Mouse (Mus musculus) forebrain, embryonic 11.5 days (tissue): ENCODE data around the gene Klhl40. TPM values are rescaled to one million over a fixed set of nuclear protein-coding genes. Genes with fewer than 3 reads are reported as not detected.

ENCODE experiments used
- ATAC-seq: fragments of 200-750 bp; cut with Nextera tagmentation; replicated peaks from 2 replicates; pipeline ENCODE4 v1.8.0; 2017; ENCODE audit warnings: moderate TSS enrichment; ENCODE audit not compliant: low FRiP score
- DNase-seq: peaks from one replicate; pipeline ENCODE4 v3.0.0-alpha.2; 2017; ENCODE audit warnings: low spot score
- H3K27ac ChIP-seq: fragments of 300-500 bp; sonication (generic); 2 replicates; pipeline ENCODE4 v1.5.1; 2014; ENCODE audit warnings: low read depth, low read length
- H3K27me3 ChIP-seq: fragments of 300-500 bp; sonication (generic); 2 replicates; pipeline ENCODE4 v1.6.1; 2014; ENCODE audit warnings: mild to moderate bottlenecking, low read length, mixed read lengths; ENCODE audit not compliant: control insufficient read depth, insufficient read depth
- H3K36me3 ChIP-seq: fragments of 300-500 bp; sonication (generic); 2 replicates; pipeline ENCODE4 v1.6.1; 2014; ENCODE audit warnings: mild to moderate bottlenecking, low read length, moderate library complexity, mixed read lengths; ENCODE audit not compliant: control insufficient read depth, insufficient read depth
- H3K4me1 ChIP-seq: fragments of 300-500 bp; sonication (generic); replicated peaks from 2 replicates; pipeline ENCODE4 v1.6.1; 2014; ENCODE audit warnings: low read length, mixed read lengths; ENCODE audit not compliant: control insufficient read depth, insufficient read depth
- H3K4me2 ChIP-seq: fragments of 300-500 bp; sonication (generic); 2 replicates; pipeline ENCODE4 v1.6.1; 2014; ENCODE audit warnings: low read depth, mild to moderate bottlenecking, low read length, moderate library complexity, mixed read lengths; ENCODE audit not compliant: severe bottlenecking
- H3K4me3 ChIP-seq: fragments of 300-500 bp; sonication (generic); 2 replicates; pipeline ENCODE4 v1.5.1; 2014; ENCODE audit warnings: low read depth, low read length
- H3K9ac ChIP-seq: fragments of 300-500 bp; sonication (generic); 2 replicates; pipeline ENCODE4 v1.6.1; 2014; ENCODE audit warnings: low read length
- H3K9me3 ChIP-seq: fragments of 300-500 bp; sonication (generic); 2 replicates; pipeline ENCODE4 v1.6.1; 2016; ENCODE audit warnings: low read length, mixed read lengths; ENCODE audit not compliant: control insufficient read depth
- WGBS: fragments of 180-500 bp; shearing (Covaris S2); extraction: QIAGEN DNeasy Blood & Tissue Kit; methylation state at CpG from one replicate; pipeline ENCODE4 v1.1.7; 2014; 5-methylcytosine and 5-hydroxymethylcytosine counted together
- polyA plus RNA-seq: library from polyadenylated mRNA; unstranded; fragments of >200 nt; fragmentation: Nextera tagmentation; extraction: Ambion mirVana; gene quantifications from 2 replicates; pipeline ENCODE4 v1.2.1, GENCODE M21; 2014

Gene Klhl40
- polyA plus RNA-seq, 1 experiment from 2014 or later: 0.08 TPM

DNA sequence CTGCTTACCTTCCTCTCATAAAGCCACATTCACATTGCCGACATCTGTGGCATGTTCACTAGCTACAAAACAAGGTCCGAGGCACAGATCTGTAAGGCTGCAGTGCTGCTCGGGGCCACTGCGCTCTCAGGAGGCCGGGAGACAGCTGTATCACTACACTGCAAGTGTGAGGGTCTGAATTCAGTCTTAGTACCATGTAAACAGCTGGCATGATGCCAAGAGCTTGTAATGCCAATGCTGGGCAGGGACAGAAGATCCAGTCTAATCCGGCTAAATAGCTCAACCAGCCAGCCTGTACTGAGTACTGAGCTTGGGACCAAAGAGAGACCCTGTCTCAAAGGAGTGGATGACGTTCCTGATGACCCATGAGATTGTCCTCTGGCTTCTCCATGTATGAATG is 46.6 kb downstream of the Klhl40 start:
- no peak for ATAC-seq
- no peak overlapping the region for H3K4me3 ChIP-seq
- H3K27me3 ChIP-seq: no peaks in the 10 kb centered on the region
- 87% methylated on average over 7 of the region's 7 CpGs for WGBS
- no peak for DNase-seq
- no peak overlapping the region for H3K4me2 ChIP-seq
- no peak overlapping the region for H3K9ac ChIP-seq
- H3K36me3 ChIP-seq: no peaks in the 10 kb centered on the region
- no peaks in the 10 kb centered on the region for H3K9me3 ChIP-seq
- no peak overlapping the region for H3K27ac ChIP-seq
- no peaks in the 10 kb centered on the region for H3K4me1 ChIP-seq

DNA sequence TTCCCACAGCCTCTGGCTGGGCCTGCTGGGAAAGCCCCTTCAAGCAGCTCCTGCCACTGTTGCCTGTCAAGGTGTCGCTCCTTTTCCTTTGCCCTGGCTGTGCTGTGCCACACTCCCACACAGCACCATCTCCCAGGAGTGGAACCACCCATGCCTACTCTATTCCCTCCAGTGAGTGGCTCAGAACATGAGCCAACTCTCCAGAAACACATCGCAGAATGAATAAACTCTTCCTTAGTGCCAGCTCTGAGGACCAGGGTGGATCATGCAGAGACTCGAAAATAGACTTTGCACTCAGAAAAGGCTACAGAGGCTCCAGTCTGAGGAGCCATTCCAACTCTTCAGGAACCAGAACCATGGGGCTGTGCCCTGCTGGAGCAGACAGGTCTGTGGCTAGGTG is 48.9 kb downstream of the Klhl40 start:
- Histone ChIP-seq H3K36me3 (no peaks in the 10 kb centered on the region), H3K4me2 (no peak overlapping the region), H3K27ac (no peak overlapping the region), H3K9me3 (no peaks in the 10 kb centered on the region), H3K4me1 (0 out of 2 replicates have a peak, but pooled peaks cover 2% of the 10 kb centered on the region), H3K9ac (no peak overlapping the region), H3K4me3 (no peak overlapping the region), H3K27me3 (no peaks in the 10 kb centered on the region)
- DNase-seq: no peak
- 91% methylated on average over 3 of the region's 3 CpGs for WGBS
- no peak for ATAC-seq

DNA sequence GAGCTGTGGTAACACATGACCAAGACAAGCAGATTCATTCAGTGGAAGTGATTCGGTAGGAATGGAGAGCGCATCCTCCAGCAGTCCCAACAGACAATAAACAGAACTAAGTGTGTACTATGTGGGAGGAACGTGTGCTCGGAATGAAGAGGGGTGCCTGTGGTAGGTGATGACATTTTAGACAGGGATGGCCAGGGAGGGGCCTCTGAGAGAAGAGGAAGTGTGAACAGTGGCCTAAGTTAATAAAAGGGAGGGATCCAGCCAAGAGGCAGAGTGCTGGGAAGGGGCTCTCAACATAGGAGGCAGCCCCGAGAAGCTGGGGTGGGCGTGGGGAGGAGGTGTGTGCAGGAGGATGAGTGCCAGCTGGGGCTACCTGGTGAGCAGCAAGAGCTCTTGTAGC is 50.9 kb downstream of the Klhl40 start:
- Histone ChIP-seq H3K27me3 (no peaks in the 10 kb centered on the region), H3K4me2 (no peak overlapping the region), H3K27ac (no peak overlapping the region), H3K4me3 (no peak overlapping the region), H3K9ac (no peak overlapping the region), H3K9me3 (no peaks in the 10 kb centered on the region), H3K36me3 (no peaks in the 10 kb centered on the region), H3K4me1 (0 out of 2 replicates have a peak, but pooled peaks cover 2% of the 10 kb centered on the region)
- WGBS: 84% methylated on average over 6 of the region's 6 CpGs
- ATAC-seq (no peak), DNase-seq (no peak)

DNA sequence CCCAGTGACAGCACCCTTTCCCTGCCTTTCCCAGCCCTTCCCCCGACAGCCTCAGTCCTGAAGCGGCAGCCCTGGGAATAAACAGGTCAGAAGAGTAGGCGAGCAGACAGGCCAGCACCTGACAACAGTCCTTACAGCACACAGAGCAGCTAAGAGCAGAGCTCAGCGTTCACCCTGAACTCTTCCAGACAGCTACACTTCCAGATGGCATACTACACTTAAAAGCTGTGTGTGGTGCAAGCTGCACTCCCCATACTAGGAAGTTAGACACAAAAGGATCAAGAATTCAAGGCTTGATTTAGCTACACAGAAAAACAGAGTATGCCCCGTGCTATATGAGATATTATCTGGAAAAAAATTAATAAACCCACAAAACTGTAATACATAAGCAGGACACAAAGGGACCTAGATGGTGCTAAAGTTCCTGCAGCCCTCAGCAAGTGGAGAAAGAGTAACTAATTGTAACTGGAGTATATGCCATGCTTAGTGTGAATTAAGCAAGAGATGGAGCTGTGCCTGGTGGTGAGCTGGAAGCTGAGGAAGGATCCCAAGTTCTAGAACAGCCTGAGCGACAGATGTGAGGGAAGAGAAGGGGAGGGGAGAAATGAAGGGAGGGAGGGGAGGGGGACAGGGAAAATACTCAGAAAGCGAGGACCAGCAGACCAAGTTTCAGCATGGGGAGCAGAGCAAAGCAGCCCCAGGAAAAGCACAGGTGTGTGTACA is 52.0 kb downstream of the Klhl40 start:
- Histone ChIP-seq H3K4me3 (no peak overlapping the region), H3K9me3 (no peaks in the 10 kb centered on the region), H3K4me1 (0 out of 2 replicates have a peak, but pooled peaks cover 2% of the 10 kb centered on the region), H3K9ac (no peak overlapping the region), H3K27ac (no peak overlapping the region), H3K4me2 (no peak overlapping the region), H3K36me3 (no peaks in the 10 kb centered on the region), H3K27me3 (no peaks in the 10 kb centered on the region)
- DNase-seq (no peak), ATAC-seq (no peak)
- 70% methylated on average over 7 of the region's 7 CpGs for WGBS

DNA sequence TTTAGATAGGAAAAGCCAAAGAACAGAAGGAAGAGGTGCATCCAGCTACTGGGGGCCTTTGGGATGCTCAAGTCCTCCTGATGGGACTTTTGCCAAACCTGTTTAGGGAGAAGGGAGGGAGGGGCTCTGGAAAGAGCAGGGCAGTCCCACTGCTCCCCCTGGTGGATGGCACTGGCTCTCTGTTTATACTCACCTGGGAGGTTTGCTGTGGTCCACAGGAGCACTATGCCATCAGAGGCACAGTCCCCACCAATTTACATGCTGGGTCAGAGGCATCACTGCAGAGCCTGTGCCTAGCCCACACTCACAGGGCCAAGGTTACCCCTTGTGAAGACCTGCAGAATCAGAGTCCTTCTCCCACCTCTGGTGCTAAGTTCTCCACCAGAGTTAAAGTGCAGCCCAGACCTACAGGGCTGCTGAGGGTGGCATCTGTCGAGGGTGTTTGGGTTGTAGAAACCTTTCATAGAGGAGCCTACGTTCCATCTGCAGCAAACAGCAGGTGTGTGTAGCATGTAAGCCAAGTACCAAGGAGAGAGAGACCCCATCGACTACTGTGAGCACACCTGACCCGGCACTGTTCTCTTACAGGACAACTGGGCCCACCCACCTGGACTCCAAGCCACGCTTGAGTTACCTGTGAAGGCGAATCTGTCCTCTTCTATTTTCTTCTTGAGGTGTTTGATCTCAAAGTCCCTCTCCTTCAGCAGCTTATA is 53.0 kb downstream of the Klhl40 start:
- DNase-seq: no peak
- 74% methylated on average over 6 of the region's 6 CpGs for WGBS
- Histone ChIP-seq H3K4me2 (no peak overlapping the region), H3K27me3 (no peaks in the 10 kb centered on the region), H3K4me3 (no peak overlapping the region), H3K9me3 (no peaks in the 10 kb centered on the region), H3K27ac (no peak overlapping the region), H3K9ac (no peak overlapping the region), H3K4me1 (0 out of 2 replicates have a peak, but pooled peaks cover 2% of the 10 kb centered on the region), H3K36me3 (no peaks in the 10 kb centered on the region)
- no peak for ATAC-seq

DNA sequence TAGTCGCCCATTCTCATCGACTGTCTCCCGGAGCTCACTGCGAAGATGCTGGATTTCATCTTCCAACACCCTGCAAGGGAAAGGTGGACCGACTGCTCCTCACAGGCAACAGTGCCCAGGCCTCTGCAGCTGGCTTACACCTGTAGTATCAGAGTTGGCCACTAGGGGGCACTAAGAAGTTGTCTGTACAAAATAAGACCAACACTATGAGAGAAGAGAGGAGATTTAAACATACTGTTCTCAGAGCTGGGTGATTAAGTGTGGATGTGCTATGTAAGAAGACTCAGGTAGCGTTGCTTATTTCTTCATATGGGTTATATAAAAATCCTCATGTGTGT is 53.5 kb downstream of the Klhl40 start:
- H3K4me2 ChIP-seq: no peak overlapping the region
- H3K4me1 ChIP-seq: 0 out of 2 replicates have a peak, but pooled peaks cover 2% of the 10 kb centered on the region
- ATAC-seq: 0 out of 2 replicates have a peak, but pooled peaks have one; percentile 55
- no peak overlapping the region for H3K27ac ChIP-seq
- H3K36me3 ChIP-seq: no peaks in the 10 kb centered on the region
- H3K27me3 ChIP-seq: no peaks in the 10 kb centered on the region
- DNase-seq: peak; percentile 86
- H3K9me3 ChIP-seq: no peaks in the 10 kb centered on the region
- no peak overlapping the region for H3K9ac ChIP-seq
- no peak overlapping the region for H3K4me3 ChIP-seq
- WGBS: 34% methylated on average over 6 of the region's 6 CpGs

Other genes with a start within 250 kb of the Klhl40 start
- gene Lyzl4, start 135.5 kb upstream of the Klhl40 start, polyA plus RNA-seq: not detected in 2 replicates
- gene Vipr1, start 134.9 kb upstream of the Klhl40 start, polyA plus RNA-seq: 0.59 and 0.76 TPM in 2 replicates
- gene Sec22c, start 72.1 kb upstream of the Klhl40 start, polyA plus RNA-seq: 17.5 and 19.6 TPM in 2 replicates
- gene Ss18l2, start 67.3 kb upstream of the Klhl40 start, polyA plus RNA-seq: 90.3 and 94.3 TPM in 2 replicates
- gene Nktr, start 58.4 kb upstream of the Klhl40 start, polyA plus RNA-seq: 61.6 and 67.5 TPM in 2 replicates
- gene Zfp651, start 18.3 kb upstream of the Klhl40 start, polyA plus RNA-seq: 9.4 and 12.0 TPM in 2 replicates
- 0.11 TPM in 1 of 2 replicates, not detected in the other for gene Hhatl, start 14.9 kb downstream of the Klhl40 start, polyA plus RNA-seq
- gene Ccdc13, start 61.9 kb downstream of the Klhl40 start, polyA plus RNA-seq: 2.6 and 2.7 TPM in 2 replicates
- gene Higd1a, start 80.8 kb downstream of the Klhl40 start, polyA plus RNA-seq: 170 and 184 TPM in 2 replicates
- gene Ackr2, start 120.7 kb downstream of the Klhl40 start, polyA plus RNA-seq: 0.97 and 1.4 TPM in 2 replicates
- gene Cyp8b1, start 138.7 kb downstream of the Klhl40 start, polyA plus RNA-seq: not detected in 2 replicates
- 0.31 and 0.40 TPM in 2 replicates for gene Fam198a, start 173.4 kb downstream of the Klhl40 start, polyA plus RNA-seq
- gene Pomgnt2, start 219.5 kb downstream of the Klhl40 start, polyA plus RNA-seq: 12.9 and 14.6 TPM in 2 replicates